Mouse (Mus musculus) C2C12 (cell line): ENCODE data around the gene Gpx2. TPM values are rescaled to one million over a fixed set of nuclear protein-coding genes. Genes with fewer than 3 reads are reported as not detected.
"Not testable (repeated sequence)": the region's sequence is repeated elsewhere in the genome, so short reads cannot be mapped to it uniquely, and the experiment has no call there.

Experiments used
- H3K27me3 ChIP-seq: one replicate; pipeline ENCODE4 v1.6.1; 2011; ENCODE audit not compliant: control insufficient read depth, insufficient read depth, insufficient read length
- H3K36me3 ChIP-seq: one replicate; pipeline ENCODE4 v1.6.1; 2011; ENCODE audit not compliant: control insufficient read depth, insufficient read depth
- H3K4me3 ChIP-seq: one replicate; pipeline ENCODE4 v1.5.1; 2011; ENCODE audit warnings: mild to moderate bottlenecking, control low read depth; ENCODE audit not compliant: poor library complexity, insufficient read depth, severe bottlenecking
- H3K79me2 ChIP-seq: one replicate; pipeline ENCODE4 v1.6.1; 2011; ENCODE audit not compliant: control insufficient read depth, insufficient read depth
- H3K79me3 ChIP-seq: one replicate; pipeline ENCODE4 v1.6.1; 2011; ENCODE audit warnings: low read depth, control low read depth
- H3ac ChIP-seq: one replicate; pipeline ENCODE3; 2011; ENCODE audit warnings: low read depth; ENCODE audit not compliant: control insufficient read depth, insufficient read length
- CEBPB ChIP-seq: IDR thresholded peaks from one replicate; pipeline ENCODE4 v1.6.1; 2011; ENCODE audit warnings: low read depth, mild to moderate bottlenecking, control low read depth, moderate library complexity
- CTCF ChIP-seq: IDR thresholded peaks from one replicate; pipeline ENCODE4 v1.5.1; 2011; ENCODE audit not compliant: control insufficient read depth, insufficient read depth, insufficient read length
- FOSL1 ChIP-seq: IDR thresholded peaks from one replicate; pipeline ENCODE4 v1.8.0; 2011; ENCODE audit warnings: mild to moderate bottlenecking, low read length; ENCODE audit not compliant: poor library complexity, insufficient read depth, severe bottlenecking
- MAX ChIP-seq: IDR thresholded peaks from one replicate; pipeline ENCODE4 v1.6.1; 2011; ENCODE audit warnings: mild to moderate bottlenecking, control low read depth
- MYOD1 ChIP-seq: IDR thresholded peaks from one replicate; pipeline ENCODE4 v1.6.1; 2011; ENCODE audit warnings: low read depth; ENCODE audit not compliant: control insufficient read depth, insufficient read length
- MYOG ChIP-seq: IDR thresholded peaks from one replicate; pipeline ENCODE4 v1.6.1; 2011; ENCODE audit not compliant: control insufficient read depth, insufficient read length; ENCODE audit errors: extremely low read depth
- USF1 ChIP-seq: IDR thresholded peaks from one replicate; pipeline ENCODE4 v1.6.1; 2011; ENCODE audit warnings: low read depth, mild to moderate bottlenecking, control low read depth, moderate library complexity
- polyA plus RNA-seq: library from polyadenylated mRNA; unstranded; fragments of >200 nt; fragmentation: generic; extraction: Trizol; gene quantifications from one replicate; pipeline ENCODE4 v1.2.1, GENCODE M21; 2012; ENCODE audit warnings: missing spikeins

The Gpx2 gene
- polyA plus RNA-seq, 1 experiment, result not detected

- no peaks in the 10 kb centered on the region for H3K79me2 ChIP-seq
- H3K27me3 ChIP-seq, result peaks cover 16% of the 10 kb centered on the region
- no peaks in the 10 kb centered on the region for H3K36me3 ChIP-seq
- no peak for TF ChIP-seq FOSL1
- TF ChIP-seq CTCF, result no peak
- TF ChIP-seq MYOD1, result no peak
- no peak for TF ChIP-seq CEBPB
- TF ChIP-seq MYOG, result no peak
- TF ChIP-seq MAX, result no peak
- no peak for TF ChIP-seq USF1
- H3K4me3 ChIP-seq, result no peak overlapping the region
- H3K79me3 ChIP-seq, result no peaks in the 10 kb centered on the region
- no peak overlapping the region for H3ac ChIP-seq
Measured at GRCm38 (mm10) chr12:76803028-76803427, 7.7 kb upstream of the Gpx2 start.

GRCm38 (mm10) chr12:76798008-76798720, 2.8 kb upstream of the Gpx2 start:
- Histone ChIP-seq H3K36me3 (no peaks in the 10 kb centered on the region), H3ac (no peak overlapping the region), H3K27me3 (peaks cover 26% of the 10 kb centered on the region), H3K4me3 (no peak overlapping the region), H3K79me3 (no peaks in the 10 kb centered on the region), H3K79me2 (no peaks in the 10 kb centered on the region)
- no peak for TF ChIP-seq MAX
- no peak for TF ChIP-seq CTCF

- H3K4me3 ChIP-seq, result no peak overlapping the region
- H3K36me3 ChIP-seq, result no peaks in the 10 kb centered on the region
- TF ChIP-seq USF1, result no peak
- no peak for TF ChIP-seq MYOD1
- TF ChIP-seq MAX, result no peak
- TF ChIP-seq CEBPB, result no peak
- no peak for TF ChIP-seq CTCF
- no peak for TF ChIP-seq FOSL1
- no peak for TF ChIP-seq MYOG
- peaks cover 33% of the 10 kb centered on the region for H3K27me3 ChIP-seq
- H3K79me3 ChIP-seq, result no peaks in the 10 kb centered on the region
- no peak overlapping the region for H3ac ChIP-seq
- no peaks in the 10 kb centered on the region for H3K79me2 ChIP-seq
Measured at GRCm38 (mm10) chr12:76796938-76797539, 1.7 kb upstream of the Gpx2 start.

- H3K79me3 ChIP-seq, H3K79me2 ChIP-seq, H3K36me3 ChIP-seq, H3ac ChIP-seq, H3K4me3 ChIP-seq: not testable (repeated sequence)
- peaks cover 33% of the 10 kb centered on the region for H3K27me3 ChIP-seq
Measured at GRCm38 (mm10) chr12:76792540-76792939, 2.8 kb downstream of the Gpx2 start.

- no peaks in the 10 kb centered on the region for H3K79me3 ChIP-seq
- H3K36me3 ChIP-seq, result no peaks in the 10 kb centered on the region
- H3K4me3 ChIP-seq, result no peak overlapping the region
- H3K79me2 ChIP-seq, result no peaks in the 10 kb centered on the region
- H3ac ChIP-seq, result no peak overlapping the region
- TF ChIP-seq FOSL1 (no peak), CTCF (no peak), MYOD1 (no peak), CEBPB (no peak)
- peaks cover 24% of the 10 kb centered on the region for H3K27me3 ChIP-seq
Measured at GRCm38 (mm10) chr12:76790446-76791084, 4.8 kb downstream of the Gpx2 start.

- Histone ChIP-seq H3K79me2 (no peaks in the 10 kb centered on the region), H3K36me3 (no peaks in the 10 kb centered on the region), H3K27me3 (no peaks in the 10 kb centered on the region), H3ac (no peak overlapping the region), H3K4me3 (no peak overlapping the region), H3K79me3 (no peaks in the 10 kb centered on the region)
- TF ChIP-seq MYOG (no peak), CTCF (no peak)
Measured at GRCm38 (mm10) chr12:76784056-76784619, 11.2 kb downstream of the Gpx2 start.
